Mouse (Mus musculus) lung, embryonic 15.5 days (tissue): ENCODE measurements around the gene Rps11. TPM values are rescaled to one million over a fixed set of nuclear protein-coding genes. Genes with fewer than 3 reads are reported as not detected.
A peak's percentile ranks its signal among the peaks of the same experiment; 100 is the strongest.

Experiments
- ATAC-seq: fragments of 200-750 bp; cut with Nextera tagmentation; 2 replicates; pipeline ENCODE4 v1.8.0; 2017; ENCODE audit warnings: moderate number of reproducible peaks, borderline replicate concordance; ENCODE audit not compliant: low FRiP score, low TSS enrichment; ENCODE audit errors: extremely low read depth
- H3K27ac ChIP-seq: fragments of 300-500 bp; sonication (generic); 2 replicates; pipeline ENCODE4 v1.5.1; 2015; ENCODE audit warnings: moderate library complexity, mild to moderate bottlenecking, inconsistent platforms
- H3K27me3 ChIP-seq: fragments of 300-500 bp; sonication (generic); 2 replicates; pipeline ENCODE4 v1.6.1; 2015; ENCODE audit warnings: inconsistent platforms
- H3K36me3 ChIP-seq: fragments of 300-500 bp; sonication (generic); 2 replicates; pipeline ENCODE4 v1.6.1; 2015; ENCODE audit warnings: inconsistent platforms
- H3K4me1 ChIP-seq: fragments of 300-500 bp; sonication (generic); 2 replicates; pipeline ENCODE4 v1.6.1; 2015; ENCODE audit warnings: inconsistent platforms
- H3K4me2 ChIP-seq: fragments of 300-500 bp; sonication (generic); 2 replicates; pipeline ENCODE4 v1.6.1; 2015; ENCODE audit warnings: inconsistent platforms, mild to moderate bottlenecking, moderate library complexity
- H3K4me3 ChIP-seq: fragments of 300-500 bp; sonication (generic); 2 replicates; pipeline ENCODE4 v1.5.1; 2015; ENCODE audit warnings: mild to moderate bottlenecking, inconsistent platforms
- H3K9ac ChIP-seq: fragments of 300-500 bp; sonication (generic); 2 replicates; pipeline ENCODE4 v1.6.1; 2015; ENCODE audit warnings: inconsistent platforms
- H3K9me3 ChIP-seq: fragments of 300-500 bp; sonication (generic); 2 replicates; pipeline ENCODE4 v1.6.1; 2016; ENCODE audit warnings: inconsistent platforms
- WGBS: fragments of 180-500 bp; shearing (Covaris S2); methylation state at CpG from one replicate; pipeline ENCODE4 v1.1.7; 2015; 5-methylcytosine and 5-hydroxymethylcytosine counted together
- polyA plus RNA-seq: library from polyadenylated mRNA; unstranded; fragments of >200 nt; fragmentation: Nextera tagmentation; extraction: Ambion mirVana; gene quantifications from 2 replicates; pipeline ENCODE4 v1.2.1, GENCODE M21; 2015

The Rps11 gene
- polyA plus RNA-seq, 1 experiment from 2014 or later: 1,432 TPM

GRCm38 (mm10) chr7:45162996-45163615 lies 38.9 kb upstream of the Rps11 start:
- peaks cover 24% of the 10 kb centered on the region; the same call in 1 of the 2 replicates for H3K36me3 ChIP-seq
- H3K4me1 ChIP-seq: peaks cover 10% of the 10 kb centered on the region
- no peak for ATAC-seq
- WGBS: 66% methylated on average over 9 of the region's 9 CpGs
- no peak overlapping the region for H3K4me2 ChIP-seq
- peaks cover 58% of the 10 kb centered on the region for H3K27me3 ChIP-seq
- H3K27ac ChIP-seq: no peak overlapping the region
- no peak overlapping the region for H3K4me3 ChIP-seq
- H3K9ac ChIP-seq: no peak overlapping the region
- no peaks in the 10 kb centered on the region for H3K9me3 ChIP-seq

- H3K4me3 ChIP-seq: peak overlapping the region; percentile 38
- H3K9ac ChIP-seq: no peak overlapping the region
- 24% methylated on average over 6 of the region's 6 CpGs for WGBS
- no peaks in the 10 kb centered on the region for H3K9me3 ChIP-seq
- H3K4me2 ChIP-seq: peak overlapping the region; percentile 73
- H3K36me3 ChIP-seq: peaks cover 25% of the 10 kb centered on the region; the same call in 1 of the 2 replicates
- H3K27ac ChIP-seq: no peak overlapping the region
- peak; percentile 25; the same call in 1 of the 2 replicates for ATAC-seq
- H3K4me1 ChIP-seq: peaks cover 10% of the 10 kb centered on the region
- peaks cover 52% of the 10 kb centered on the region for H3K27me3 ChIP-seq
These were observed 38.3 kb upstream of the Rps11 start for GRCm38 (mm10) chr7:45162551-45162950.

- ATAC-seq: peak; percentile 89
- Histone ChIP-seq H3K9me3 (no peaks in the 10 kb centered on the region), H3K4me2 (peak overlapping the region; percentile 73), H3K36me3 (peaks cover 25% of the 10 kb centered on the region; the same call in 1 of the 2 replicates), H3K27ac (no peak overlapping the region), H3K4me1 (peaks cover 10% of the 10 kb centered on the region), H3K9ac (no peak overlapping the region), H3K4me3 (peak overlapping the region; percentile 38), H3K27me3 (peaks cover 45% of the 10 kb centered on the region)
- 4% methylated on average over 35 of the region's 35 CpGs for WGBS
These were observed 37.6 kb upstream of the Rps11 start for GRCm38 (mm10) chr7:45161612-45162473.

GRCm38 (mm10) chr7:45160866-45161265 lies 36.6 kb upstream of the Rps11 start:
- no peak overlapping the region for H3K4me3 ChIP-seq
- no peaks in the 10 kb centered on the region for H3K9me3 ChIP-seq
- peaks cover 25% of the 10 kb centered on the region; the same call in 1 of the 2 replicates for H3K36me3 ChIP-seq
- no peak overlapping the region for H3K27ac ChIP-seq
- peaks cover 35% of the 10 kb centered on the region for H3K27me3 ChIP-seq
- no peak overlapping the region for H3K4me2 ChIP-seq
- 86% methylated on average over 3 of the region's 3 CpGs for WGBS
- no peak for ATAC-seq
- no peak overlapping the region for H3K9ac ChIP-seq
- peaks cover 10% of the 10 kb centered on the region for H3K4me1 ChIP-seq

- Histone ChIP-seq H3K9me3 (no peaks in the 10 kb centered on the region), H3K9ac (no peak overlapping the region), H3K4me1 (peaks cover 13% of the 10 kb centered on the region), H3K4me3 (no peak overlapping the region), H3K27ac (no peak overlapping the region), H3K4me2 (no peak overlapping the region), H3K27me3 (peaks cover 30% of the 10 kb centered on the region), H3K36me3 (peaks cover 25% of the 10 kb centered on the region; the same call in 1 of the 2 replicates)
- 93% methylated on average over 6 of the region's 6 CpGs for WGBS
- no peak for ATAC-seq
These were observed 36.1 kb upstream of the Rps11 start for GRCm38 (mm10) chr7:45160316-45160800.

- Histone ChIP-seq H3K27me3 (peaks cover 17% of the 10 kb centered on the region), H3K4me2 (no peak overlapping the region), H3K36me3 (peaks cover 25% of the 10 kb centered on the region; the same call in 1 of the 2 replicates), H3K4me1 (peaks cover 18% of the 10 kb centered on the region), H3K27ac (no peak overlapping the region), H3K9ac (no peak overlapping the region), H3K9me3 (no peaks in the 10 kb centered on the region), H3K4me3 (no peak overlapping the region)
- WGBS: 91% methylated on average over 6 of the region's 6 CpGs
- no peak for ATAC-seq
These were observed 34.8 kb upstream of the Rps11 start for GRCm38 (mm10) chr7:45158991-45159390.

- Histone ChIP-seq H3K4me3 (no peak overlapping the region), H3K9me3 (no peaks in the 10 kb centered on the region), H3K4me2 (no peak overlapping the region), H3K36me3 (peaks cover 25% of the 10 kb centered on the region; the same call in 1 of the 2 replicates), H3K9ac (no peak overlapping the region), H3K4me1 (peaks cover 19% of the 10 kb centered on the region), H3K27ac (no peak overlapping the region), H3K27me3 (peaks cover 1% of the 10 kb centered on the region)
- ATAC-seq: no peak
- 79% methylated on average over 14 of the region's 14 CpGs for WGBS
These were observed 33.2 kb upstream of the Rps11 start for GRCm38 (mm10) chr7:45157459-45157858.

GRCm38 (mm10) chr7:45156206-45156605 lies 32.0 kb upstream of the Rps11 start:
- no peak overlapping the region for H3K4me2 ChIP-seq
- no peaks in the 10 kb centered on the region for H3K9me3 ChIP-seq
- H3K36me3 ChIP-seq: peaks cover 25% of the 10 kb centered on the region; the same call in 1 of the 2 replicates
- H3K9ac ChIP-seq: no peak overlapping the region
- peaks cover 25% of the 10 kb centered on the region for H3K4me1 ChIP-seq
- ATAC-seq: no peak
- no peaks in the 10 kb centered on the region for H3K27me3 ChIP-seq
- H3K4me3 ChIP-seq: no peak overlapping the region
- 89% methylated on average over 15 of the region's 15 CpGs for WGBS
- no peak overlapping the region for H3K27ac ChIP-seq

- WGBS: 80% methylated on average over 9 of the region's 9 CpGs
- H3K9ac ChIP-seq: no peak overlapping the region
- ATAC-seq: no peak
- no peaks in the 10 kb centered on the region for H3K27me3 ChIP-seq
- H3K4me2 ChIP-seq: peak overlapping the region; percentile 83; the same call in 1 of the 2 replicates
- peaks cover 25% of the 10 kb centered on the region; the same call in 1 of the 2 replicates for H3K36me3 ChIP-seq
- no peaks in the 10 kb centered on the region for H3K9me3 ChIP-seq
- H3K4me3 ChIP-seq: no peak overlapping the region
- peaks cover 32% of the 10 kb centered on the region for H3K4me1 ChIP-seq
- no peak overlapping the region for H3K27ac ChIP-seq
These were observed 31.4 kb upstream of the Rps11 start for GRCm38 (mm10) chr7:45155590-45155989.

- WGBS: 73% methylated on average over 12 of the region's 12 CpGs
- peak; percentile 1; the same call in 1 of the 2 replicates for ATAC-seq
- Histone ChIP-seq H3K9me3 (no peaks in the 10 kb centered on the region), H3K27ac (peak overlapping the region; percentile 98), H3K4me3 (peak overlapping the region; percentile 87), H3K9ac (no peak overlapping the region), H3K27me3 (no peaks in the 10 kb centered on the region), H3K4me1 (peaks cover 37% of the 10 kb centered on the region), H3K36me3 (peaks cover 19% of the 10 kb centered on the region; the same call in 1 of the 2 replicates), H3K4me2 (peak overlapping the region; percentile 83)
These were observed 30.8 kb upstream of the Rps11 start for GRCm38 (mm10) chr7:45154993-45155514.

GRCm38 (mm10) chr7:45154096-45154992 lies 30.1 kb upstream of the Rps11 start, which contains the start of the genes Pih1d1 and Aldh16a1:
Gene Pih1d1 (plus strand): TSS chr7:45154303.
Gene Aldh16a1 (minus strand): TSS chr7:45154584.
- ATAC-seq: peak; percentile 95
- Histone ChIP-seq H3K4me3 (peak within 1 kb of the TSS; percentile 87), H3K27ac (peak within 1 kb of the TSS; percentile 98), H3K27me3 (no peaks in the 10 kb centered on the region), H3K4me2 (peak within 1 kb of the TSS; percentile 83), H3K9me3 (no peaks in the 10 kb centered on the region), H3K9ac (peak within 1 kb of the TSS; percentile 87), H3K4me1 (peaks cover 39% of the 10 kb centered on the region), H3K36me3 (peaks cover 13% of the 10 kb centered on the region; the same call in 1 of the 2 replicates)
- WGBS: 3% methylated on average over 69 of the region's 69 CpGs
